In genomic region chr13:32036902-32037301, GRCm38 (mm10) we compare ENCODE assay signal across 21 mouse cellular contexts.
DNase-seq lines count a peak whose midpoint lies in the region; ATAC-seq lines count a peak whose summit lies in the region.
"Had no signal": no experiment of that assay in that cellular context is flagged by ENCODE, and none has a peak within 500 bp of the region (broad histone marks: within the 10 kb centered on the region; RNA-seq: fewer than 3 reads in every experiment).

No protein-coding gene starts in this region.

- H3K9me3 ChIP-seq in limb, embryonic 12.5 days: no peaks in the 10 kb centered on the region
- no peaks in the 10 kb centered on the region for H3K9me3 ChIP-seq in limb, embryonic 10.5 days (replicated peaks)
- H3K9me3 ChIP-seq in kidney, embryonic 16.5 days (ENCODE audit: low read length): no peaks in the 10 kb centered on the region
- H3K9me3 ChIP-seq: forebrain, embryonic 12.5 days; G1E; hindbrain, embryonic 12.5 days; hindbrain, embryonic 15.5 days had no signal

- H3K27me3 ChIP-seq in limb, embryonic 12.5 days: peaks cover 37% of the 10 kb centered on the region
- peaks cover 85% of the 10 kb centered on the region for H3K27me3 ChIP-seq in limb, embryonic 10.5 days (ENCODE audit: low read depth, poor library complexity, severe bottlenecking)
- no peaks in the 10 kb centered on the region for H3K27me3 ChIP-seq in kidney, embryonic 16.5 days (ENCODE audit: insufficient read depth, low read length)
- H3K27me3 ChIP-seq: CH12.LX; forebrain, embryonic 12.5 days; hindbrain, embryonic 12.5 days; hindbrain, embryonic 15.5 days had no signal

- H3K9ac ChIP-seq in limb, embryonic 12.5 days (replicated peaks): no peak overlapping the region
- no peak overlapping the region for H3K9ac ChIP-seq in kidney, embryonic 16.5 days (replicated peaks; ENCODE audit: low read length)
- H3K9ac ChIP-seq: forebrain, embryonic 12.5 days; hindbrain, embryonic 12.5 days; hindbrain, embryonic 15.5 days had no signal

- no peak overlapping the region for H3K4me2 ChIP-seq in limb, embryonic 12.5 days
- H3K4me2 ChIP-seq in kidney, embryonic 16.5 days (replicated peaks; ENCODE audit: low read depth, low read length): no peak overlapping the region
- H3K4me2 ChIP-seq: forebrain, embryonic 12.5 days; heart, embryonic 11.5 days; hindbrain, embryonic 12.5 days; hindbrain, embryonic 15.5 days had no signal

- 54% methylated on average over 5 of the region's 5 CpGs for WGBS in limb, embryonic 12.5 days
- WGBS in limb, embryonic 10.5 days: 71% methylated on average over 5 of the region's 5 CpGs
- 84% methylated on average over 5 of the region's 5 CpGs for WGBS in kidney, embryonic 16.5 days

- no peak overlapping the region for H3K27ac ChIP-seq in limb, embryonic 12.5 days
- H3K27ac ChIP-seq in limb, embryonic 10.5 days: no peak overlapping the region
- H3K27ac ChIP-seq in kidney, embryonic 16.5 days (ENCODE audit: low read length): no peak overlapping the region
- H3K27ac ChIP-seq: forebrain, embryonic 12.5 days; hindbrain, embryonic 12.5 days; hindbrain, embryonic 15.5 days had no signal

- no peaks in the 10 kb centered on the region for H3K36me3 ChIP-seq in limb, embryonic 12.5 days
- no peaks in the 10 kb centered on the region for H3K36me3 ChIP-seq in limb, embryonic 10.5 days
- H3K36me3 ChIP-seq in kidney, embryonic 16.5 days (ENCODE audit: insufficient read depth, low read length): no peaks in the 10 kb centered on the region
- H3K36me3 ChIP-seq: forebrain, embryonic 12.5 days; G1E; hindbrain, embryonic 12.5 days; hindbrain, embryonic 15.5 days had no signal

- DNase-seq in limb, embryonic 10.5 days (ENCODE audit: low spot score): no peak
- DNase-seq in Muller cell, postnatal 12 days (ENCODE audit: inconsistent ontology term): peak; percentile 16
- DNase-seq in fibroblast of lung, adult 2 months (ENCODE audit: low read depth): peak; percentile 28
- no peak for DNase-seq in adrenal gland, postnatal 36 days
- DNase-seq: adrenal gland, adult 2 months; adrenal gland, postnatal 14 days; B cell, adult 2 months; cerebellum, adult 18-20 months; cerebellum, adult 9-10 months; cerebellum, postnatal 14 days; gastrocnemius, postnatal 10 days; heart, adult 11 months had no signal

- ATAC-seq in limb, embryonic 12.5 days (ENCODE audit: insufficient number of reproducible peaks, insufficient read depth, low FRiP score, low TSS enrichment, low read depth): peak; percentile 52; the same call in 1 of the 2 replicates
- ATAC-seq in kidney, embryonic 16.5 days (ENCODE audit: low FRiP score, low TSS enrichment): no peak
- ATAC-seq: forebrain, embryonic 16.5 days had no signal

- peaks cover 26% of the 10 kb centered on the region for H3K4me1 ChIP-seq in limb, embryonic 12.5 days (replicated peaks)
- H3K4me1 ChIP-seq in limb, embryonic 10.5 days: peaks cover 47% of the 10 kb centered on the region
- peaks cover 18% of the 10 kb centered on the region for H3K4me1 ChIP-seq in kidney, embryonic 16.5 days (ENCODE audit: insufficient read depth, low read length)
- H3K4me1 ChIP-seq: forebrain, embryonic 12.5 days; hindbrain, embryonic 12.5 days; hindbrain, embryonic 15.5 days had no signal

- no peak overlapping the region for H3K4me3 ChIP-seq in limb, embryonic 12.5 days (replicated peaks)
- H3K4me3 ChIP-seq in limb, embryonic 10.5 days: no peak overlapping the region
- no peak overlapping the region for H3K4me3 ChIP-seq in kidney, embryonic 16.5 days (ENCODE audit: low read length)
- H3K4me3 ChIP-seq: forebrain, embryonic 12.5 days; hindbrain, embryonic 12.5 days; hindbrain, embryonic 15.5 days had no signal

Comparison
In these comparisons a context has a peak if more than half of its experiments do, and no peak if none do; other contexts are left out.
1. DNase-seq: peak in Muller cell, postnatal 12 days (single experiment) and fibroblast of lung, adult 2 months (single experiment); none in limb, embryonic 10.5 days (single experiment) and adrenal gland, postnatal 36 days (0 of 2).